Mouse (Mus musculus) retina, postnatal 1 day (tissue): ENCODE data around the gene Wars2.
A peak's percentile ranks its signal among the peaks of the same experiment; 100 is the strongest.

Source experiments
- DNase-seq: peaks from one replicate; pipeline ENCODE4 v3.0.0-alpha.2; 2012

The Wars2 gene

GRCm38 (mm10) chr3:99140940-99141854 is at the start of gene Wars2:
TSS of gene Wars2 (plus strand) at chr3:99141068.
- peak; percentile 96 for DNase-seq

- DNase-seq = no peak
Observed at GRCm38 (mm10) chr3:99096816-99097215, 44.1 kb upstream of the Wars2 start.

DNA sequence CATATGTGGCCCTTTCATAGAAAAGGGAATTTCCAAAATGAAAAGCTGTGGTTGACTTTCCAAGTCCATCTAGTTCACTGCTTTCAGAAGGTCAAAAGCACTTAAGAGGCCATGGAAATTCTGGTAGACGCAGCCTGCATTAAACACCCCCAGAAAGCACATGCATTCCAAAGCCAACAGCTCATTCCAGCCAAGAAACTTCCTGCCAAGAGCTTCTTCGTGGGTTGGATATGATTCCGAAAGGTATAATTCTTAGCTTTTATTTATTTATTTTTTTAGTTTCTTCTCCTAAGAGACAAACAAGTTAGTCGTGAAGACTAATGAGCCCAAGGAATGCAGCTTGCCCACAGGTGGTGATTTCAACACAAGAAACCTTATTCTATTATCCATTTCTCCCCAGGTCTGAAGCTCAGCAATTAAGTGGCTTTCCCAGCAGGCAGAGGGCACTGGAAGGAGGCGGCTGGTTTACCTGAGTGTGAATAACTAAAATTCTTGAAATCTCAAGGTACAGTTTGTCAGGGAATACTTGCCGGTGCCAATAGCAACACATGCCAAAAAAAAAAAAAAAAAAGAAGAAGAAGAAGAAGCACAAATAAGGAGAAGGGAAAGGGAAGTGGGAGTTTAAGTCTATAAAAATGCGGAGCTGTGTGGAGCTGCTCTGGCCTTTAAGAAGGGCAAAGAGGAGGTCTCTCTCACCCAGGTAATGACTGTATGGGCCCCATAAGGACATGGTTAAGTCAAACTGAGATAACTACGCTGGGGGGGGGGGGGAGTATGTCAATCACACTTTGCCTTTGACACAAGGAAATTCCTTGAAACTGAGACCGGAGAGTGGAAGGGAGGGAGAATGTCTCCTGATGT is 30.3 kb upstream of the Wars2 start:
- no peak for DNase-seq

DNA sequence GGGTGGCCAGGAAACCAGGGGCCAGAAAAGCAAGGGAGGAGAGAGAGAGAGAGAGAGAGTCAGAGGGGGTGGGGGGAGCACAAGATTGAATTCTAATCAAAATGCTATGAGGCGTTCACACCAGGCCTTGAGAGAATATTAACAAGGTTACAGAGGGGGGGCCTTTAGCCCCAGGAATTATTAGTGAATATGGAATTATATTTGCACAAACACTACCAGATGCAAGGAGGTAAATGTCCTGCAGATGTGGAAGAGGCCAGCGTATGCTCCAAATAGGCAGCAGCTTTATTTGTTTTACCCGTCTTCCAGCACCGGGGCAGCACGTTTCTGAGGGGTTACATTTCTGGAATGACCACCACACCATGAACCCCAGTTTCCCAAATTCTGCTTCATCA is 29.7 kb upstream of the Wars2 start:
- DNase-seq = no peak

DNA sequence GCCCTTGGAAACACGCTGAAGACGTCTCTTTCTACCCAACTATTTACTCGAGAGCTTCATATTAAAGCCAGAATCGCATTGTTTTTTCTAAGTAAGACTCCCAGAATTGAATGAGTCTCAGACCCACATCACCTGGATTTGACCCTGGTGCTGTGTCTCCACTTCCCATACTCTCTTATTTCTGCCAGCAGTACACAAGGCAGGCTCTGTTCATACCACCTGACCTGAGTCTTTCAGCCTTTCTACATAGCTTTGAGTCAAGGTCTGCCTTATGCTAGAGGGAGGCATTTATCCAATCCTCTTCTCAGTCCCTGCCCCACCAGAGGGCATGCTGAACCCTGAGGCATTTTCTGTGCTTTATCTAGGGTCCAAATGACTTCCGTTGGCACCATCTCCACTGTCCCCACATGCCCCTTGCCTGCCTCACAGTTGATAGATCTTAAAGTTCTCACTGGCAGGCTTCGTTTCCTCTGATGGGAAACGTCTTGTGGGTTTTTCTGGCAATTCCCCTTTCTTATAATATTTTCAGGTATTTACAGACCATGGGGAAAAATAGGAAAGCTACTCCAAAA is 27.5 kb upstream of the Wars2 start:
- no peak for DNase-seq

GRCm38 (mm10) chr3:99120942-99121341 is 19.9 kb upstream of the Wars2 start:
- no peak for DNase-seq

- no peak for DNase-seq
Observed at GRCm38 (mm10) chr3:99130521-99130920, 10.3 kb upstream of the Wars2 start.

DNA sequence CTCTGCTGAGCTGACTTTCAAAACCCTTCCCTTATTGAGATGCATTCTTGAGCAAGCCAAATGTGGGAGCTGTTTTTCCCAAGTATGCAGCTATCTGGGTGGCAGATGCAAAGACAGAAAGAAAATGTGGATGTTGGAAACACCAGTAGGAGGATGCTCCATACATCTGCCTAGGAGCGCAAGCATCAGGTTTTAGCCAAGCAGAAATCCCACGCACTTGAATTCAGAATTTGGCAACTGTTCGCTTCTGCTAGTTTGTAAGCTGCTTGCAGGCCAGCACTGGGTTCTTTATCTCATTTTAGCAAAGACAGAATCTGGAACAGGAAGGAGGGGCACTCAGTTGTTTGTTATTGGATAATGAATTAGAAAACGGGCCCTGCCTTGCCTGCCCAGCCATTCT is 8.9 kb upstream of the Wars2 start:
- DNase-seq = no peak

DNA sequence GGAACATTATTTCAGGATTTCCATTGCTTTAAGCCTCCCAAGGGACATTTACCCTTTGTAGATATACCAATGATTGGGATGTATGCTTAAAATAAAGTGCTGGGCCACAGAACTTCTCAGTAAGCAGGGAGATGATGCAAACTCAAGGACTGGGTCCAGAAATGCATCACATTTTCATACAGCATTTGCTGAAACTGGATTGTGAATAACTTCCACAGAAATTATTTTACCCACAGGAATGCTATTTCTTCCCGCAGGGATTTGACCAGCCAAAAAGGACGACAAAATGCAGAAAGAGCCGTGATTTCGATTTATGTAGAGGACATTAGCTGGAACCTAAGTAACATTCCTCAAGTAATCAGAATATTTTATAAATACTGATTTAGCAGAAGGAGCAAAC is 7.0 kb upstream of the Wars2 start:
- no peak for DNase-seq

DNA sequence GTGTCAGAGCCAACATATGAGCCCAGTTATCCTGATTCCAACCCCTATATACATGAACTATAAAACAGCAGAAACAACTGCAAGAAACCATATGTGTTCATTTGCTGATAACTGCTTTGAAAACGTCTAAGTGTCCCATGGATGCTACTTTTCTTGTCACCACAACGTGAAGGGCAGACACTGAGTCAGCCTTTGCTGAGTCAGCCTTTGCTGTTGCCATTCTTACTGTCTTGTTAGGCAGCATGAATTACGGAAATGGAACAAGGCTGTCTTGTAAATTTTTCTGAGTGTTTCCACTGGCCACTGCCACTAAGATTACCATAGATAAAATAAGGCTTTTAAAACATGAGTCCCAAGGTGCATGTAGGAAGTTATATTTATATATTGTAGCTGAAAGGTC is 7.0 kb downstream of the Wars2 start:
- DNase-seq = no peak

- DNase-seq = no peak
Observed at GRCm38 (mm10) chr3:99149035-99149434, 8.2 kb downstream of the Wars2 start.

DNA sequence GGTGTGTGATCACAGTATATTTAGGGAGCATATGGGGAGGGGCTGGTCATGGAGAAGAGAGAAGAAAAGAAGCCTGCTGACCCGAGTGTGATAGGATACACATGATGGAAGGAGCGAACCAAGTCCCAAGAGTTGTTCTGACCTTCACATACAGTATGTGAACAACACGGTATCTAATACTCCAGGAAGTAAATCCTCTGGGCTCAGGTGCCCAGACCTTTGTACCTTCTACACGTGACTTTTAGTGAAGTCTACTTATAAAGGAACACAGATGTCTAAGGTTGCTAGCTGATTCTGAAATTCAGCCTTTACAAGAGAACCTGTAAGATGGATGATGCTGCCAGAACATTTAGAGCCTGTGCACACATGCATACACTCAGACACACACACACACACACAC is 15.4 kb downstream of the Wars2 start:
- no peak for DNase-seq

DNA sequence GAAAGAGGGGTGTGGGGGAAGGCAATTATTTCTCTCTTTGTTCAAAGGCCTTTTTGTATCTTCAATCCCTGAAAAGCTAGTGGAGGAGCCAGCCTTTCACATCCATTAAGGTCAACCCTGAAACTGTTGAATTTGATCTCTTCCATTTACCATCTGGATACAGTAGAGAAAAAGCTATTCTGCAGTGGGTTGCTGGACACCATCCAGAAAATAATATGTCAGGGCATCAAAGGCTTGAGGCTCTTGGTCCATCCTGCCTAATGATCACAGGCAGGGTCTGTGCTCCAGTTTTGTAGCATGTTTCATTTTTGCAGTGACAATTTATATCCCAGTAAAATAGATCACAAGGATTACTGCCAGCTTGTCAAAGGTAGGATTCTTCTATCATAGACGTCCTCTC is 16.1 kb downstream of the Wars2 start:
- peak; percentile 21 for DNase-seq

GRCm38 (mm10) chr3:99157451-99158015 is 16.7 kb downstream of the Wars2 start:
- no peak for DNase-seq

DNA sequence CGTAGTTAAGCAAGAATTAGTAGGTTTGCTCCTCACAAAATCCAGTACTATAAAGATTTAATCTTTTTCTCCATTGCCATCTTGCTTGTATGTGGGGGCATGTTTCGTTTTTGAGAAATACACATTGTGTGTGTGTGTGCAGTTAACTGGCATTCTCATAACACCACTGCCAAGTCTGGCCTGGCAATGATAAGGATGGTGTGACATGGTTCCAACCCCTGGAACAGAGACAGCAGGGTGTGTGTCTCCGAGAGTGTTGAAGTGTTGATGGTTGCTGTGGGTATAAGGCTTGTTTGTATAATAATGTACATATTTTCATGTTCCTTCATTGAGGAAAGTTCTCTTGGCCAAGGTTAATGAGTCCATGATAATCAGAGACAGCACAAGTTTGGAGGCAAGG is 19.1 kb downstream of the Wars2 start:
- no peak for DNase-seq

- DNase-seq = no peak
Observed at GRCm38 (mm10) chr3:99162191-99162590, 21.3 kb downstream of the Wars2 start.

GRCm38 (mm10) chr3:99167734-99168133 is 26.9 kb downstream of the Wars2 start:
- no peak for DNase-seq

- DNase-seq = no peak
Observed at GRCm38 (mm10) chr3:99173178-99173577, 32.3 kb downstream of the Wars2 start.

GRCm38 (mm10) chr3:99174658-99175304 is 33.9 kb downstream of the Wars2 start:
- DNase-seq = no peak

DNA sequence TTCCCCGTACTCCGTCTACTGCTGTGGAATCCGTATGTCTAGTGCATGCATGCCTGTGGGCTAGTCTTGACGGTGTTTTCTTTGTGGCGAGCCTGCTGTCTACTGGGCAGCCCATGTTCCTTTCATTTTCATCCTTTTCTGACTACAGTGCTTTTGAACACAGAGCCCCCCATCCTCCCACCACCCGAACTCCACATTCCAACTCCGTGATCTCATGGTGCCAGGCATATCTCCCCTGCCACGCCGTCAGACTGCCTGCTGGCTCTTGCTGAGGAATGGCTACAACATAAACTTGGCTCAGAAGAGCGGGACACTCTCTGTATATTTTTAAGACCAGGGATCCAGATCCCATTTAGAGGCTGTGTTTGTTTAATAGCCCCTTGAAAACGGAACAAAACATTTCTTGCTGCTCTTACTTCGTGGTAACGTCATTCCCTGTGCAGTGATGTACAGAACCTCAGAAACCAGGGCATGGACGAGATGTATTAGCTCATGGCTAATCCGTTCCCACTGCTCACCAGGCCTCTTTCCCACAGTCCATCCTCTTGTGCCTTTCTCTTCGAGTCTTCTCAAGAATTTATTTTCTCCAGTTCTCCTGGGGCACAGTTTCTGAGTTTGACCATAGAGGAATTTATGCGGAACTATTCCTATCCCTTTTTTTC is 42.6 kb downstream of the Wars2 start:
- DNase-seq = no peak

GRCm38 (mm10) chr3:99184373-99184772 is 43.5 kb downstream of the Wars2 start:
- DNase-seq = no peak

DNA sequence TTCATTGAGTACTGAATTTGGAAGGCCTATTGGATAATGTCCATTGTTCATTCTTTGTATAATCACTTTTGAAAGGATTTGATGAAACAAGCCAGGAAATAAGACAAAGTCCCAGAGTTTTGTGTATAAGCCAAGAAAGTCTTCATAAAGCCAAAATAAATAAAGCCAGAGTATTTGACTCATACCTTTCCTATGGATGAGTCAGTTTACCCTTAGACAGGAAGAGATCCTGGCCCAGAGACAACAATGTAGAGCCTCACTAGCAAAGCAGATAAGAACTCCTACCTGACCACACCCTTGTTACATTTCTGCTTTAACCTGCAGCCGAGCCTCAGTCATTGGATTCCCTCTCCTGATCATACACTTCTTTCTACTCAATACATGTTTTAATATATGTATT is 47.2 kb downstream of the Wars2 start:
- no peak for DNase-seq
